Mouse (Mus musculus) layer of hippocampus, adult 6 months (tissue): ENCODE data around the gene Rftn1. TPM values are rescaled to one million over a fixed set of nuclear protein-coding genes. Genes with fewer than 3 reads are reported as not detected.

Experiments used
- long read RNA-seq, 2 experiments: library from polyadenylated mRNA; unstranded; transcript quantifications; one replicate each; pipeline ENCODE4 v2.0.0; 2019 to 2020
- polyA plus RNA-seq: library from polyadenylated mRNA; unstranded; fragments of <200 nt; fragmentation: Nextera tagmentation; gene quantifications from 2 replicates; pipeline ENCODE4 v1.2.3, GENCODE M21; 2021

Rftn1 gene
- polyA plus RNA-seq, result 8.2 and 9.4 TPM in 2 replicates
- long read RNA-seq, experiment 1, full-length matches to known transcripts, result 13 of 18 reads
- long read RNA-seq, experiment 1, partial matches to known transcripts, result 3 of 18 reads
- long read RNA-seq, experiment 1, other reads (novel, unspliced or antisense), result 2 of 18 reads
- long read RNA-seq, experiment 2, full-length matches to known transcripts, result 71 of 88 reads
- long read RNA-seq, experiment 2, partial matches to known transcripts, result 10 of 88 reads
- long read RNA-seq, experiment 2, other reads (novel, unspliced or antisense), result 7 of 88 reads

GRCm38 (mm10) chr17:50190131-50191015 is at the start of gene Rftn1:
Gene Rftn1 (minus strand): TSS chr17:50190674.

Other genes starting within 250 kb of the Rftn1 start
- 3.3 and 3.9 TPM in 2 replicates for gene Dazl, start 103.0 kb upstream of the Rftn1 start, polyA plus RNA-seq